Mouse (Mus musculus): Measurements from ENCODE around the gene Ggt7.
"Not testable (repeated sequence)": the region's sequence is repeated elsewhere in the genome, so short reads cannot be mapped to it uniquely, and the experiment has no call there.

Gene Ggt7

DNA sequence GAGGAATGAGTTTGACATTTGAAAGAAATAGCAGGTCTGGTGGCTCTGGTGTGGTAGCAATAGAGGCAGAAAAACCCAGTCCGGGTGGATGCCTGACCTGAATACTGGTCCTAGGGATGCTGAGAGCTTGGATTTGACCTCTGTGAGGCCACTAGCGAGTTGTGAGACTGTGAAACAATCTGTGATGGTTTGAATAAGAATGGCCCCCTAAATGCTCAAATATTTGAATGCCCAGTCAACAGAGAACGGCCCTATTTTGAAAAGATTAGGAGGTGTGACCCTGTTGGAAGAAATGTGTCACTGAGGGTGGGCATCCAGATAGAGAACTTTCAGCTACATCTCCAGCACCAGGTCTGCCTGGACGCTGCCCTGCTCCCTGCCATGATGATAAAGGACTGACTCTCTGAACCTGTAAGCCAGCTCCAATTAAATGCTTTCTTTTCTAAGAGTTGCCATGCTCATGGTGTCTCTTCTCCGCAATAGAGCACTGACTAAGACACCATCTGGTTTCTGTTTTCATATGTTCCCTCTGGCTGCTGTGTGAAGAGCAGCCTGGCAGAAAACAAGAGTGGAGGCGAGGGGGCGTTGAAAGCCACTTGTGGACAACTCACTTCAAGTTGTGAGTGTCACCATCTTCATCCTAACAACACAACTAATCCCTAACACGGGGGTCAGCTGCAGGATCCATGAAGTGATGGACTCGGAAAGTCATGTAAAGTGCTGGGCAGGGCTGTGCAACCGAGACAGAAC, 10.1 kb downstream of the Ggt7 start:
- no peak for DNase-seq

GRCm38 (mm10) chr2:155505811-155506210, 12.2 kb downstream of the Ggt7 start:
- no peak for DNase-seq

DNA sequence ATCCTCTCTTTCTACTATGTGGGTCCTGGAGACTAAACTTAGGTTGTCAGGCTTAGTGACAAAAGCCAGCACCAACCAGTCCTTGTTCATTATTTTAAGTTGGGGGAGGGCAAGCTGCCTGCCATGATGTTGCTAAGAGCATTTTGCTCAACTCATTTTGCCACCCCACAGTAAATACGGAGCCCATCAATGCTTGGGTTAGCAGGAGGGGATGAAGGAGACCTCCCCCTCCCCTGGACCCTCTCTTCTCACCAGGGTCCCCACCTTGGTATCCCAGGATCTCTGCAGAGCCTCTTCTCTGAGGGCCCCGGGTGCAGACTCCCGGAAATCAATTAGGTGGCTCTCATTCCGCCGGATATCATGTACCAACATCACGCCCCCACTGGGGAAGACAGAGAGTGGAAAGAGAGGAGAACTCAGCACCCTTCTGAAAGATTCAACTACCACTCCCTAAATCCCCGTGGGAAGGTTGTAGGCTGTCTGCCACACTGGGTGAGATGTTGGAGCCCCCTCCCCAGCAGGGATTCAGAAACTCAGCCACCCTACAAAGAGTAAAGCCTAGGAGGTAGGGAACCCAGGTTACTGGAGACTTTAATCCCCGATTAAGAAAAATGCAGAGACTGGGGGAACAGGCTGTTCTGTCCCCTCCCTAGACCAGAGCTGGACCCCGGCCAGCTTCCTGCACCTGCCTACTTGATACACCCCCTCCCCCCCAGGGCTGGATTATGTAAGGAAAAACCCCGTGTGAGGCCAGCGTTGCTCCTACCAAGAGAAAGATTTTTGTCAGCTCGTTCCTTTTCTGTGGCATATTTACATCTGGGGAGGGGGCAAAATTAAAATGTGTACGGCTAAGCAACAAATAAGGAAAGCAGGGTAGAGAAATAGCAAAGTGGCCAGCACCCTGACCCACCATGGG, 13.3 kb downstream of the Ggt7 start:
- DNase-seq: peak in 1 of 2 experiments; percentile 69

- no peak for DNase-seq
Observed at GRCm38 (mm10) chr2:155502596-155502995, 15.4 kb downstream of the Ggt7 start.

- no peak for DNase-seq
Observed at GRCm38 (mm10) chr2:155490998-155491397, 27.0 kb downstream of the Ggt7 start.

GRCm38 (mm10) chr2:155482021-155482420, 36.0 kb downstream of the Ggt7 start:
- peak; percentile 51 to 77 for DNase-seq

DNA sequence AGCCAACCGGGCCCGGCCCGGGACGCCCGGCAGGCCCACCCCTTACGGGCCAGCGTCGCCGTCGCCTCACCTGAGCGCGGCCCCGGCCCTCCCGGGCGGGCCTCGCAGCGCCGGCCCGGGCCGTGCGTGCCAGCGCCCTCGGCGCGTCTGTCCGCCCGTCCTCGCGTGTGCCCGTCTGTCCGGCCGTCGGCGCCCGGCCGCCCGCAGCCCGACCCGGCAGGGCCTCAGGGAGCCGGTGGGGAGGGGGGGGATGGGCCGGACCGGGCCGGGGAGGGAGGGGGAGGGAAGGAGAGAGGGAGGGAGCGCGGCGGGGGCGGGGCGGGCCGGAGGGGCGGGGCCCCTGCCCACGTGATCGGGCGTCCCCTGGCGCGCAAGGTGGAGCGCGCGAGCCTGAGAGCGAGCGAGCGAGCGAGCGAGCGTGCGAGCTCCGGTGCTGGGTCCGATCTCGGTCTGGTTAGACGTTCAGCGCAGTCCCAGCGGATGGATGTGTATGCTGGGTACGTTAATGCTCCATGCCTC, 44.4 kb downstream of the Ggt7 start, which contains the start of gene Ncoa6:
TSS of gene Ncoa6 (minus strand) at position 325 of the 519 bp plus-strand sequence.
- peak; percentile 82 to 92 for DNase-seq

- peak; percentile 54 to 75 for DNase-seq
Observed at GRCm38 (mm10) chr2:155472671-155473569, 45.1 kb downstream of the Ggt7 start.

GRCm38 (mm10) chr2:155466861-155467260, 51.2 kb downstream of the Ggt7 start:
- no peak for DNase-seq

- DNase-seq: peak in 1 of 2 experiments; percentile 23
Observed at GRCm38 (mm10) chr2:155453591-155453990, 64.4 kb downstream of the Ggt7 start.

GRCm38 (mm10) chr2:155451256-155451655, 66.8 kb downstream of the Ggt7 start:
- no peak for DNase-seq

- DNase-seq: not testable (repeated sequence)
Observed at GRCm38 (mm10) chr2:155447906-155448305, 70.1 kb downstream of the Ggt7 start.

DNA sequence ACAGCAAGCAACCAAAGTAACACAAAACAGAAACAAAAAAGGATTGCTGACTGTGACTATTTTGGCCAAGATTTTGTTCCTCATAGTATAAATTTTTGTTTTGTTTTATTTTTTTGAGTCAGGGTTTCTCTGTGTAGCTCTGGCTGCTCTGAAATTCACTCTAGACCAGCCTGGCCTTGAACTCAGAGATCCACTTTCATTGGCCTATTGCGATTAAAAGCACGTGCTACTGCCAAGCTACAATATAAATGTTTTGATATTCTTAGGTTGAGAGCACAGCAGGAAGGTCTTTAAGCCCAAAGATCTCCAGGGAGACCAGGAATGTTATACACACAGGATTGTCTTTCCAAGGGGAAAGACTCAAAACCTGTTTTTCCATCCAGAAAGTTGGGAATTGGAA, 74.6 kb downstream of the Ggt7 start:
- no peak for DNase-seq

GRCm38 (mm10) chr2:155442916-155443315, 75.1 kb downstream of the Ggt7 start:
- DNase-seq: no peak
